Mouse (Mus musculus): ENCODE results near the gene Ptgfrn. TPM values are rescaled to one million over a fixed set of nuclear protein-coding genes. Genes with fewer than 3 reads are reported as not detected.

Ptgfrn gene
- total RNA-seq, 2 experiments from 2014 or later = 40.8 to 47.1 TPM

- intact Hi-C loops (cut with DNase I) = no loop called here
- DNase-seq (ENCODE audit: low spot score in 2 of 2) = no peak
Measured at GRCm38 (mm10) chr3:101097146-101097800, 12.8 kb downstream of the Ptgfrn start.

GRCm38 (mm10) chr3:101095761-101096449 lies 14.2 kb downstream of the Ptgfrn start:
- no peak for DNase-seq (ENCODE audit: low spot score in 2 of 2)
- intact Hi-C loops (cut with DNase I) = no loop called here

- intact Hi-C loops (cut with DNase I) = no loop called here
- no peak for DNase-seq (ENCODE audit: low spot score in 2 of 2)
Measured at GRCm38 (mm10) chr3:101092202-101092601, 17.9 kb downstream of the Ptgfrn start.

GRCm38 (mm10) chr3:101086584-101087445 lies 23.3 kb downstream of the Ptgfrn start:
- DNase-seq (ENCODE audit: low spot score in 2 of 2) = no peak
- intact Hi-C loops (cut with DNase I) = no loop called here

GRCm38 (mm10) chr3:101080925-101081324 lies 29.2 kb downstream of the Ptgfrn start:
- DNase-seq (ENCODE audit: low spot score in 2 of 2) = no peak
- intact Hi-C loops (cut with DNase I) = no loop called here

- intact Hi-C loops (cut with DNase I) = no loop called here
- no peak for DNase-seq (ENCODE audit: low spot score in 2 of 2)
Measured at GRCm38 (mm10) chr3:101078344-101078743, 31.7 kb downstream of the Ptgfrn start.

GRCm38 (mm10) chr3:101077710-101078100 lies 32.4 kb downstream of the Ptgfrn start:
- intact Hi-C loops (cut with DNase I) = no loop called here
- DNase-seq (ENCODE audit: low spot score in 2 of 2) = no peak

- intact Hi-C loops (cut with DNase I) = no loop called here
- no peak for DNase-seq (ENCODE audit: low spot score in 2 of 2)
Measured at GRCm38 (mm10) chr3:101076966-101077709, 32.9 kb downstream of the Ptgfrn start.

GRCm38 (mm10) chr3:101075866-101076265 lies 34.2 kb downstream of the Ptgfrn start:
- intact Hi-C loops (cut with DNase I) = no loop called here
- DNase-seq (ENCODE audit: low spot score in 2 of 2) = no peak

GRCm38 (mm10) chr3:101073384-101073783 lies 36.7 kb downstream of the Ptgfrn start:
- no peak for DNase-seq (ENCODE audit: low spot score in 2 of 2)
- intact Hi-C loops (cut with DNase I) = no loop called here

- no peak for DNase-seq (ENCODE audit: low spot score in 2 of 2)
- intact Hi-C loops (cut with DNase I) = no loop called here
Measured at GRCm38 (mm10) chr3:101072506-101073215, 37.4 kb downstream of the Ptgfrn start.

- DNase-seq (ENCODE audit: low spot score in 2 of 2) = no peak
- intact Hi-C loops (cut with DNase I) = no loop called here
Measured at GRCm38 (mm10) chr3:101071576-101071975, 38.5 kb downstream of the Ptgfrn start.

GRCm38 (mm10) chr3:101070796-101071235 lies 39.3 kb downstream of the Ptgfrn start:
- no peak for DNase-seq (ENCODE audit: low spot score in 2 of 2)
- intact Hi-C loops (cut with DNase I) = no loop called here

- no peak for DNase-seq (ENCODE audit: low spot score in 2 of 2)
- intact Hi-C loops (cut with DNase I) = no loop called here
Measured at GRCm38 (mm10) chr3:101070230-101070795, 39.8 kb downstream of the Ptgfrn start.

GRCm38 (mm10) chr3:101068701-101069100 lies 41.4 kb downstream of the Ptgfrn start:
- intact Hi-C loops (cut with DNase I) = no loop called here

GRCm38 (mm10) chr3:101066175-101066574 lies 43.9 kb downstream of the Ptgfrn start:
- intact Hi-C loops (cut with DNase I) = no loop called here
- DNase-seq (ENCODE audit: low spot score in 2 of 2) = no peak

More at GRCm38 (mm10) chr3:101068701-101069100, 41.4 kb downstream of the Ptgfrn start:
- no peak for DNase-seq (ENCODE audit: low spot score in 2 of 2)

- intact Hi-C loops (cut with DNase I) = no loop called here
- peak; percentile 60 to 76 for DNase-seq (ENCODE audit: low spot score in 2 of 2)
Measured at GRCm38 (mm10) chr3:101061865-101062585, 48.1 kb downstream of the Ptgfrn start.

GRCm38 (mm10) chr3:101059214-101059613 lies 50.9 kb downstream of the Ptgfrn start:
- no peak for DNase-seq (ENCODE audit: low spot score in 2 of 2)
- intact Hi-C loops (cut with DNase I) = no loop called here

Data from left cerebral cortex, postnatal 14 days (tissue).